Mouse (Mus musculus): Measurements from ENCODE around the gene Snrnp70. TPM values are rescaled to one million over a fixed set of nuclear protein-coding genes. Genes with fewer than 3 reads are reported as not detected.
A peak's percentile ranks its signal among the peaks of the same experiment; 100 is the strongest.

Snrnp70 gene
- polyA plus RNA-seq, 1 experiment from 2014 or later: 204 TPM

DNA sequence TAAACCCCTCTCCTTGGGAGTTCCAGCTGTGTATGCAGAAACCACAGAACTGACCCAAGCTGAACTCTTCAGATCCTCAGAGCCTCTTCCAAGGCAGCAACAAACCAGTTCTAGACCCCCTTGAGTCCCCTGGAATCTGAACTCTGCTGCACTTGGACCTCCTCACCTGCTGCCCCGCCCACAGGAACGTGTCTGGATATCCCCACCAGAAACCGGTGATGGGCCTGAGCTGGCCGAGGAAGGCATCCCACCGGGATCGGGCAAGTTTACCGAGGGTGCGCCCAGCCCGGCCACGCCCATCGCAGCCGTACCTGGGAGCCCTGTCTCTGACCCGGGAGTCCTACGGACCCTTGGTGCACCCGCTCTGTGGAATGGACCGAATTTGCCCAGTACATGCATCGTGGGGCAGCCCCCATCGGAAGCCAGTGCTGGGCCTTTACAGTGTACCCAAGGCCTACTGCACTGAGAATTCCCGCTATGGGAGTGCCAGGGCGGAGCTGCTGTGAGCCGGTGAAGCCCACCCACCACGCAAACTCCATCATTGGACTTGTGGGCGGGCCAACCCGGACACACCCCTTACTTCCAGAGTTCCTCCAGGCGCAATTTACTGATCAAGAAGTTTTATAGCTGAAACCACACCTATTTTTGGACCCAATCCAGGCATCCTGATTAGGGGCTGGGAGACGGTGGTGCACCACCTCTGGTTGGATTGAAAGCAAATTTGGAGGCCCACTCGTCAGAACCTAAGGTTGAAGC is 24.5 kb upstream of the Snrnp70 start:
- Histone ChIP-seq H3K9ac (no peak overlapping the region), H3K4me2 (peak overlapping the region; percentile 24; the same call in 1 of the 2 replicates), H3K9me3 (no peaks in the 10 kb centered on the region), H3K27me3 (peaks cover 57% of the 10 kb centered on the region), H3K27ac (no peak overlapping the region), H3K4me1 (peaks cover 37% of the 10 kb centered on the region), H3K36me3 (peaks cover 47% of the 10 kb centered on the region), H3K4me3 (peak overlapping the region; percentile 9)
- no peak for ATAC-seq (ENCODE audit: insufficient number of reproducible peaks, low FRiP score, low TSS enrichment, low read depth)
- 11% methylated on average over 27 of the region's 27 CpGs for WGBS

DNA sequence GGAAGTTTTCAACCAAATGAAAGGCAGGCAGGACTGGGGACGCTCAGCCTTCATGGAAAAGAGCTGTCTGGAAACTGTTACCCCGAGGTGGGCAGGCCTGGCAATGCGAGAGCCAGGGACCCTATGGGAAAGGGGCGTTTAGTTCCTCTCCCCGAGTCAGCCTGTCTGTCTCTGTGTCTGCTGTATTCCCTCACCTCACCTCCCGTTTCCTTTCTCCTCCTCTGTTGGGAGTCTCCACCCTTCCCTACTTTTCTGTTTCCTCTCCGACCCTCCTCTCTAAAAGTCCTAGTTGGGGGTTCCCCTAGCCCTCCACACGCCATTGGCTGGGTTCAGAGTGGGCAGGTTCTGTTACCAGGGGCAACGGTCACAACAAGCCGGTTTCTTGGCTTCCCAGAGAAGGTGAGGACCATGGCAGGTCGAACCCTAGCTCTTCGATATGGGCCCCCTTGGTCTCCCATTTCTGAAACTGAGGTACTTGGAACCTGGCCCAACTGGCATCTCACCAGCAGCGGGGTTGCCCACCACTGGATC is 22.5 kb upstream of the Snrnp70 start:
- H3K4me1 ChIP-seq: peaks cover 51% of the 10 kb centered on the region
- 10% methylated on average over 13 of the region's 13 CpGs for WGBS
- no peak for ATAC-seq (ENCODE audit: insufficient number of reproducible peaks, low FRiP score, low TSS enrichment, low read depth)
- no peak overlapping the region for H3K4me3 ChIP-seq
- peaks cover 26% of the 10 kb centered on the region for H3K36me3 ChIP-seq
- H3K27me3 ChIP-seq: peaks cover 77% of the 10 kb centered on the region
- H3K4me2 ChIP-seq: no peak overlapping the region; the same call in 1 of the 2 replicates
- H3K9me3 ChIP-seq: no peaks in the 10 kb centered on the region
- no peak overlapping the region for H3K9ac ChIP-seq
- no peak overlapping the region for H3K27ac ChIP-seq

DNA sequence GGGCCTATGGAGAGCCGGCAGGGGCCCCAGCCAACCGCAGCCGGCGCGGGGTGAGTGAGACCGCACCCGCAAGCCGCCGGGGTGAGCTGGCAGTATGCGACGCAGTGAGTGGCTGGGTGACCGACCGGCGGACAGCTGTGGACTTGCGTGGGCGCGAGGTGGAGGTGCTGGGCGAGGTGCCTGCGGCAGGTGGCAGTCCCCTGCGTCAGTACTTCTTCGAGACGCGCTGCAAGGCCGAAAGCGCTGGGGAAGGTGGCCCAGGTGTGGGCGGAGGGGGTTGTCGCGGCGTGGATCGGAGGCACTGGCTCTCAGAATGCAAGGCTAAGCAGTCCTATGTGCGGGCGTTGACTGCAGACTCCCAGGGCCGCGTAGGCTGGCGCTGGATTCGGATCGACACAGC is 20.1 kb upstream of the Snrnp70 start:
- Histone ChIP-seq H3K27me3 (peaks cover 93% of the 10 kb centered on the region), H3K36me3 (peaks cover 2% of the 10 kb centered on the region; the same call in 1 of the 2 replicates), H3K4me1 (peaks cover 53% of the 10 kb centered on the region), H3K9me3 (no peaks in the 10 kb centered on the region), H3K4me3 (no peak overlapping the region), H3K27ac (no peak overlapping the region), H3K4me2 (peak overlapping the region; percentile 12; the same call in 1 of the 2 replicates), H3K9ac (no peak overlapping the region; the same call in 1 of the 2 replicates)
- WGBS: 13% methylated on average over 37 of the region's 37 CpGs
- no peak for ATAC-seq (ENCODE audit: insufficient number of reproducible peaks, low FRiP score, low TSS enrichment, low read depth)

DNA sequence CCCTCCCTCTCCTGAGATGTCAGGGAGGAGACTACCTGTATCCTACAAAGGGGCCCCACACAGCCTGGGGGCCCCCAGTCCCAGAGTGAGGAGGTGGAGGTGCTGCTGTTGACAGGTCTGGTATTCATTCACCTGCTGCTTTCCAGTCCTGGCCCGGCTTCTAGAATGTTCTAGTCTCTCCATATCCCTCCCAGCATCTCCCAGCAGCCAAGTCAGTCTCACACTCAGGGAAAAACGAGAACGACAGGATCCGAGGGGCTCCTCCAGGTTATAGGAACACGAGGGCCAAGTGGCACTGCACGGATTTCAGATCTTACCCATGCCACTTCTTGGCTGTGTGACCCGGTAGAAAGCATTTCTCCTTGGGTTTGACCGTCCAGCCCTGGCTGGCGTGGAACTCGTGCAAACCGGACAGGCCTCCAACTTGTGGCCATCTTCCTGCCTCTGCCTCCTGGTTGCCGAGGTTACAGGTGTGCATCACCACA is 19.2 kb upstream of the Snrnp70 start:
- H3K4me3 ChIP-seq: 0 out of 2 replicates have a peak overlapping the region, but pooled peaks have one; percentile 61
- WGBS: 34% methylated on average over 12 of the region's 12 CpGs

DNA sequence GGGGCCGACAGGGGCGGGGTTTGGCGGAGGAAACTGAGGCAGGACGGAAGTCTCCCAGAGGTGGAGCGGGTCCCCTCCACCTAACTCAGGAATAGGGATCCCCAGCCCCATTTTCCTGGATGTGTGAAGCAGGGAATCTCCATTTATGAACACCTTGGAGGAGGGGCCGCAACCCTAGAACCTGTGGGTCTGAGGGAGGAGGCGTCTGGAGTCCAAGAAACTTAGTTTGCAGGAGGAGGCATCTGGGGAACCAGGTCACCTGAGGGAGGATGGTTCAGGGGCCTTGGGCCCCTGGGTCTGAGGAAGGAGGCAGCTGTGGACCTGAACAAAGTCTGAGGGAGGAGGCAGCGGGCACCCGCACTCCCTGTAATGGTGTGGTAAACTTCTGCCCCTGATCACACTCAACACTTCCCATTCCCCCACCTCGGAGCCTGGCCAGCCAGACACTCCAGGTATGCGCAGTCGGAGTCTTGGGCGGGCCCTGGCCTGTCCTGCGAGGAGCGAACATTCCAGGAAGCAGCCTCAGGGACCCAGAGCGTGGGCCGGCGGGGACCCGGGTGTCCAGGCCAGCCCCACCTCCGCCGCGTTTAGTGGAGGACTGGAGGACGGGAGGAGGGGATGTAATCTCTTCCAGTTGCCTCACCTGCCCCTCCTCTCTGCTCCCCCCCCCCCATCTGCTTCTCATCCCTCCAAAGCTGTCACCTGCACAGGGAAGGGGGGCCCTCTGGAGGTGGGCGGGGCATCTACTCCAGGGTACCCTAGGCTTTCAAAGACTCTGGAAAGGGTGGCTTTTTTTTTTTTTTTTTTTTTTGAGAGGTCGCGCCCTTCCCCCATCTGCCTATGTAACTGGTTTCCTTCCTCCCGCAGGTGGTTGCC is 18.6 kb upstream of the Snrnp70 start:
- 2% methylated on average over 24 of the region's 27 CpGs for WGBS
- Histone ChIP-seq H3K27ac (peak overlapping the region; percentile 72), H3K4me2 (peak overlapping the region; percentile 95), H3K9ac (peak overlapping the region; percentile 52), H3K9me3 (no peaks in the 10 kb centered on the region), H3K27me3 (peaks cover 95% of the 10 kb centered on the region), H3K4me3 (peak overlapping the region; percentile 61), H3K4me1 (peaks cover 43% of the 10 kb centered on the region), H3K36me3 (no peaks in the 10 kb centered on the region)
- peak; percentile 37; the same call in 1 of the 2 replicates for ATAC-seq (ENCODE audit: insufficient number of reproducible peaks, low FRiP score, low TSS enrichment, low read depth)

More for the DNA sequence above, 19.2 kb upstream of the Snrnp70 start:
- peaks cover 94% of the 10 kb centered on the region for H3K27me3 ChIP-seq
- no peaks in the 10 kb centered on the region for H3K36me3 ChIP-seq
- peaks cover 46% of the 10 kb centered on the region for H3K4me1 ChIP-seq
- H3K27ac ChIP-seq: no peak overlapping the region
- H3K9me3 ChIP-seq: no peaks in the 10 kb centered on the region
- H3K9ac ChIP-seq: no peak overlapping the region
- no peak for ATAC-seq (ENCODE audit: insufficient number of reproducible peaks, low FRiP score, low TSS enrichment, low read depth)
- no peak overlapping the region for H3K4me2 ChIP-seq

DNA sequence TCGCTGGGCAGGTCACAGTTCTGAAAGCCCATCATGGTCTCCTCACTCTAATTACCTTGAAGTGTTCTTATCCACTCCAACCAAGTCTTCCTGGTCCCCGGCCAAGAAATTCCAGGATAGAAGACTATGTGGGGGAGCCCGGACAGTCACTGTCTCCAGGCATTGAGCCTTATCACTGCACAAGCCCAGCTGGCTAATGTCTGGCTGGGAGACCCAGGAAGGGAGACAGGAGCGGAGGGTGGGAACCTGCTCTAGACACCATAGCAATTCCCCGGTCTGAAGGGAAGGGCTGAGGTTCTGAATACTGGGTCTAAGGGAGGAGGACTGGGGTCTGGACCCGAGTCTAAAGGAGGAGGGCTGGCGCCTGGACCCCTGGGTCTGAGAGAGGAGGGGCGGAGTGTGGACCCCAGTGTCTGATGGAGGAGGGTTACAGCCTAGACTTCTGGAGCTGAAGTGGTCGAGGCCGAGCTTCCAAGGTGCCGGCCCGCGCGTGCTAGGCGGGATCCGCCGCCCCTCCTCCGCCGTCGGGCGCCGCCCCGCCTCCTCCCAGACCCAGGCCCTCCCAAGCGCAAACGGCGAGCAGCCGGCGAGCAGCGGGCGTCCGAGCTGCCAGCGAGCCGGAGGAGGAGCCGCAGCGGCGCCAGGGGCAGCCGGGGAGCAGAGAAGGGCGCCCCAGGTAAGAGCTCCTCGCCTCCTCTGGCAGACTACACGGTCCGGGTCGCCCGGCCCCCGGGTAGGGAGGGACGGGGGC is 17.7 kb upstream of the Snrnp70 start, which contains the start of gene Ntf5:
Gene Ntf5, plus strand, starts transcription at position 583 of the 751 bp plus-strand sequence.
- H3K9ac ChIP-seq: peak within 1 kb of the TSS; percentile 52
- H3K36me3 ChIP-seq: no peaks in the 10 kb centered on the region
- peaks cover 95% of the 10 kb centered on the region for H3K27me3 ChIP-seq
- no peak for ATAC-seq (ENCODE audit: insufficient number of reproducible peaks, low FRiP score, low TSS enrichment, low read depth)
- 3% methylated on average over 38 of the region's 45 CpGs for WGBS
- H3K4me3 ChIP-seq: peak within 1 kb of the TSS; percentile 61
- no peaks in the 10 kb centered on the region for H3K9me3 ChIP-seq
- peak within 1 kb of the TSS; percentile 72 for H3K27ac ChIP-seq
- peaks cover 35% of the 10 kb centered on the region for H3K4me1 ChIP-seq
- H3K4me2 ChIP-seq: peak within 1 kb of the TSS; percentile 95

DNA sequence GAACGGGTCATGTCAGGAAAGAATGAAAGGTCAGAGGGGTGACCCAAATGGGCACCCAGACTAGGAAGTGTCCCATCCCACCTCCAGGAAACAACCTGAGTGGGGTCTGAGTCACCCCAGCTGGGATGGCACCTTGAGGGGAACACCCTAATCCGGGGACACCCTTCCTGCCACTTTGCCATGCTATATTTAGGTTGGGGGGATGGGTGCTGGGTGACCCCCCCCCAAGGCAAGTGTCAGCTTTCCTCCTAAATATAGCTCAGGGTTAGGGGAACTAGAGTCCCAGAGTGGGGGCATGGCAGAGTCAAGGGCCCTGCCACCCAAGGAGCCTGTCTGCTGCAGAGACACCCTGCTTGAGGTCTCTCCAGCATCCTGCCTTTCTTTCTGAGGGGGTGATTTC is 16.9 kb upstream of the Snrnp70 start:
- Histone ChIP-seq H3K36me3 (no peaks in the 10 kb centered on the region), H3K4me3 (no peak overlapping the region), H3K9ac (no peak overlapping the region), H3K27me3 (peaks cover 95% of the 10 kb centered on the region), H3K4me1 (peaks cover 26% of the 10 kb centered on the region), H3K4me2 (no peak overlapping the region), H3K27ac (no peak overlapping the region), H3K9me3 (no peaks in the 10 kb centered on the region)
- no peak for ATAC-seq (ENCODE audit: insufficient number of reproducible peaks, low FRiP score, low TSS enrichment, low read depth)
- WGBS: 82% methylated on average over 2 of the region's 2 CpGs

DNA sequence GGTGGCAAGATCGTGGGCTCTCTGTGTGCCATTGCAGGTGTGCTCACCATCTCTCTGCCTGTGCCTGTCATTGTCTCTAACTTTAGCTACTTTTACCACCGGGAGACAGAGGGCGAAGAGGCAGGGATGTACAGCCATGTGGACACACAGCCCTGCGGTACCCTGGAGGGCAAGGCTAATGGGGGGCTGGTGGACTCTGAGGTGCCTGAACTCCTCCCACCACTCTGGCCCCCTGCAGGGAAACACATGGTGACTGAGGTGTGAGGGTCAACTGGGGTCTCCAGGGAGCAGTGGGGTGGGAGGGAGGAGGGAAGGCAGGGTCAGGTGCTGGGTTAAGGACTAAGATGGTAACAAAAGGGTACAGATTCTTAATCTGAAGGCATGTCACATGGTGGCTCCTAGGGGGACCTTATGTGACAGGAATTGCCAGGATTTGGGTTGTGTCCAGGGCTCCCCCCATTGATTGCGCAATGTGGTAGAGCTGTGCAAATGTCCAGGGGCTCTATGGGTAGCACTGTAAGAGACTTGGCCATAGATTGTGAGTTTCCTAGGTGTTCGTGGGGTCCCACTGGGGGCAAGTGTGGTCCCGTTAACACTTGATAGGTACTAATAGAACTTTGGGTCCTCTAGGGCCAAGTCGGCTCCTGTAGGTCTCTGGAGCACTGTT is 14.1 kb upstream of the Snrnp70 start:
- no peak overlapping the region for H3K27ac ChIP-seq
- no peak overlapping the region for H3K4me3 ChIP-seq
- H3K4me1 ChIP-seq: peaks cover 34% of the 10 kb centered on the region
- no peaks in the 10 kb centered on the region for H3K9me3 ChIP-seq
- H3K36me3 ChIP-seq: no peaks in the 10 kb centered on the region
- peaks cover 96% of the 10 kb centered on the region for H3K27me3 ChIP-seq
- no peak overlapping the region for H3K9ac ChIP-seq
- 84% methylated on average over 8 of the region's 8 CpGs for WGBS
- no peak overlapping the region for H3K4me2 ChIP-seq
- ATAC-seq (ENCODE audit: insufficient number of reproducible peaks, low FRiP score, low TSS enrichment, low read depth): no peak

DNA sequence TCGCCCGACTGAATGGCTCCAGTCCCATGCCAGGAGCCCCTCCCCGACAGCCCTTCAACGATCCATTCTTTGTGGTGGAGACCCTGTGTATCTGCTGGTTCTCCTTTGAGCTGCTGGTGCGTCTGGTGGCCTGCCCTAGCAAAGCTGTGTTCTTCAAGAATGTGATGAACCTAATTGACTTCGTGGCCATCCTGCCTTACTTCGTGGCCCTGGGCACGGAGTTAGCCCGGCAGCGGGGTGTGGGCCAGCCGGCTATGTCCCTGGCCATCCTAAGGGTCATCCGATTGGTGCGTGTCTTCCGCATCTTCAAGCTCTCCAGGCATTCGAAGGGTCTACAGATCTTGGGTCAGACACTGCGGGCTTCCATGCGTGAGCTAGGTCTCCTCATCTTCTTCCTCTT is 13.4 kb upstream of the Snrnp70 start:
- Histone ChIP-seq H3K36me3 (no peaks in the 10 kb centered on the region), H3K4me3 (no peak overlapping the region), H3K9ac (no peak overlapping the region), H3K4me2 (no peak overlapping the region), H3K4me1 (peaks cover 29% of the 10 kb centered on the region), H3K27me3 (peaks cover 89% of the 10 kb centered on the region), H3K9me3 (no peaks in the 10 kb centered on the region), H3K27ac (no peak overlapping the region)
- no peak for ATAC-seq (ENCODE audit: insufficient number of reproducible peaks, low FRiP score, low TSS enrichment, low read depth)
- WGBS: 88% methylated on average over 17 of the region's 17 CpGs

DNA sequence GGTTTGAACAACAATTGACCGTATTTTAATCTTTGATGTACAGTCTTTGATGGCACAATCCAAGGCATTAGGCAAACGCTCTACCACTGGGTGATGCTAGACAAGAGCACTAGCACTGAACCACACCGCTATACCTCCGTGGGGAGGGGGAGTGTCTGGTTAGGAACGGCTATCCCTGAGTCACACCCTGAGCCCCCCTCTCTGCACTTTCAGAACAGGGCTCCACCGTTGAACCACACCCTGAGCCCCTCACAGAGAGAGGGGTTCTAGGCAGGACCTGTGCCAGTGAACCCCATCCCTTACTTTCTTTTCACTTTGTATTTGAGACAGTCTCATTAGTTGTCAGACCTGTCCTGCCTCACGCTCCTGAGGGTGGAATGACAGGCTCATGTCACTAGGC is 12.8 kb upstream of the Snrnp70 start:
- 57% methylated on average over 7 of the region's 7 CpGs for WGBS

DNA sequence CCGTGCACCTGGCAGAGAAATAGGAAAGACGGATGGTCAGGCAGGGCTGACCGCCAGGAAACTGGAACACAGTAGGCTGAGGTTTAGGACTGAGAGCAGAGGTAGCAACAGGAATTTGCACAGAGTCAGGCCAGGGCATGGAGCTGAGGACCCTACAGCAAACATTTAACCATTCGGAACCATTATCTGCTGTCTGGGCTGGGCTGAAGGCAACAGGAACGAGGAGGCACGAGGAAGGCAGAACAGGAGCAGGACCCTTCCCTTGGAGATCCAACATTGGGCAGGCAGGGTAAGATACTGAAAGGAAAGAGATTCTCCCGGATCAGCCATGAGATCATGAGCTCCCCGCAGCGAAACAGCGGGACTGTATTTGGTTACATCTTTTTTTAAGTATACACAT is 12.3 kb upstream of the Snrnp70 start:
- ATAC-seq (ENCODE audit: insufficient number of reproducible peaks, low FRiP score, low TSS enrichment, low read depth): no peak
- 82% methylated on average over 10 of the region's 10 CpGs for WGBS
- no peak overlapping the region for H3K4me3 ChIP-seq
- no peak overlapping the region for H3K4me2 ChIP-seq
- no peak overlapping the region for H3K9ac ChIP-seq
- no peak overlapping the region for H3K27ac ChIP-seq
- H3K27me3 ChIP-seq: peaks cover 79% of the 10 kb centered on the region
- H3K4me1 ChIP-seq: peaks cover 18% of the 10 kb centered on the region
- no peaks in the 10 kb centered on the region for H3K36me3 ChIP-seq
- H3K9me3 ChIP-seq: no peaks in the 10 kb centered on the region

More for the DNA sequence above, 12.8 kb upstream of the Snrnp70 start:
- H3K4me2 ChIP-seq: no peak overlapping the region
- H3K9ac ChIP-seq: no peak overlapping the region
- H3K9me3 ChIP-seq: no peaks in the 10 kb centered on the region
- H3K27me3 ChIP-seq: peaks cover 83% of the 10 kb centered on the region
- H3K27ac ChIP-seq: no peak overlapping the region
- H3K4me1 ChIP-seq: peaks cover 23% of the 10 kb centered on the region
- no peak for ATAC-seq (ENCODE audit: insufficient number of reproducible peaks, low FRiP score, low TSS enrichment, low read depth)
- H3K36me3 ChIP-seq: no peaks in the 10 kb centered on the region
- H3K4me3 ChIP-seq: no peak overlapping the region

Measured in limb, embryonic 15.5 days (tissue).